Mouse (Mus musculus): ENCODE measurements around the gene Hist1h3e.

DNA sequence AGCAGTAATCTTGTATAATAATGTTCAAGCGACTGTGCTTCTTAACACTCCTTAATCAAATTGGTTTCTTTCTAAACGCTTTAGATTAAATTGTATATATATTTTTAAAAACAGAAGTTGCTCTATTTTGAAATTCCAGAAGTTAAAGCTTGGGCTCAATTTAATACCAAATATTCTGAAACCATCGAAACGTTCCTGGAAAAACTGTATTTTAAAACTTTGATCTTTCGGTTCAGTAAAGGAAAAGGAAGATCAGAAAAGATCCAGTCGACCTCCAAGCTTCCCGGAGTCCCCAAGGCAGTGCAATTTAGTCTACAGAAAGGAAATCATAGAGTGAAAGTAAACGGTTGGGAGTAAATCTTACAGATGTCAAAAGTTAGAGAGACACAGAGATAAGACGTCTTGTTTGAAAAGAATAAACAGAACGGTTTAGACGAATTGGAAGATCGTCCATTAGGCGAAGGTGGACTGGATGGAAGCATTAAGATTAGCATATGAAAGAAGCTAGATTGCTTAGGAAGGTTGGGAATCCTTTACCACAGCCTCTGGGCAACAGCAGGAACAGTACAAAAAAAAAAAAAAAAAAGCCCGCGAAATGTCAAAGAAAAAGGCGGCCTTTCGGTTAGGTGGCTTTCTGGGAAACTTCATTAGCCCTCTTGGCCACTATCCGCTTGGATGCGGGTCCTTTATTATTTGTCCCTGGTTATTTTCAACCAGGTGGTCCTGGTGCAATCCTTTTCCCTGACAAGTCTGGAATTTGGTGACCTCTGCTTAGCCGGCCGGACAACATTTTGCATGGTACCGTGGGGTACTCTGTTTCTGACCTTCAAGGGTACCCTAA lies 24.1 kb upstream of the Hist1h3e start:
- no peak for TF ChIP-seq CTCF (IDR thresholded peaks at IDR 0.05; ENCODE audit: insufficient read depth, low read depth, low read length)
- TF ChIP-seq POLR2A (IDR thresholded peaks at IDR 0.05; ENCODE audit: insufficient read depth, low read depth, low read length) = no peak
